Mouse (Mus musculus): Measurements from ENCODE around the gene Catsperg1. TPM values are rescaled to one million over a fixed set of nuclear protein-coding genes. Genes with fewer than 3 reads are reported as not detected.
A peak's percentile ranks its signal among the peaks of the same experiment; 100 is the strongest.

Gene Catsperg1
- polyA plus RNA-seq, 1 experiment from 2014 or later: 0.24 TPM

GRCm38 (mm10) chr7:29180077-29180853, 33.6 kb downstream of the Catsperg1 start, which contains the start of gene Psmd8:
TSS of gene Psmd8 (minus strand) at chr7:29180701.
- Histone ChIP-seq H3K4me1 (peaks cover 17% of the 10 kb centered on the region), H3K27me3 (replicated peaks; ENCODE audit: low read depth, poor library complexity, severe bottlenecking) (0 out of 2 replicates have a peak, but pooled peaks cover 2% of the 10 kb centered on the region), H3K9me3 (no peaks in the 10 kb centered on the region), H3K36me3 (replicated peaks) (peaks cover 34% of the 10 kb centered on the region), H3K4me3 (peak within 1 kb of the TSS; percentile 78), H3K27ac (replicated peaks) (peak within 1 kb of the TSS; percentile 91)
- under 1% methylated on average over 62 of the region's 62 CpGs for WGBS
- DNase-seq (ENCODE audit: low spot score): peak; percentile 98

DNA sequence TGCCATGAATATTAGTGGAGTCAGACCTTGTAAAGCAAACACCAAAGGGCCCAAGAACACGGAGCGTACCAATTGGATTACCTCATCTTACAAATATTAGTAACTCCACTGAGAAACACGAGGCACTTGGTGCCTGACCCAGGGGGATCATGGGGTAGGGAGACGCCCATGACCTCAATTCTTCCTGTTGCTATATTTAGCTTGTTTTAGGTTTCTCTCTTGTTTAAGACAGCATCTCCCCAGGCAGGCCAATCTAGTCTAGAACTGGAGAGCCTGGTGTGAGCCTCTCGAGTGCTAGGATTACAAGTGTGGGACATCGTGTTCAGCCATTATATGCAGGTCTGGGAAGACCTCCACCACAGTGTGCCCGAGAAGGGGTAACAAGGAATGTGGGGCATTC, 34.5 kb downstream of the Catsperg1 start:
- Histone ChIP-seq H3K4me3 (peak overlapping the region; percentile 78), H3K4me1 (peaks cover 17% of the 10 kb centered on the region), H3K27ac (replicated peaks) (no peak overlapping the region), H3K9me3 (no peaks in the 10 kb centered on the region), H3K27me3 (replicated peaks; ENCODE audit: low read depth, poor library complexity, severe bottlenecking) (peaks cover 11% of the 10 kb centered on the region), H3K36me3 (replicated peaks) (peaks cover 43% of the 10 kb centered on the region)
- no peak for DNase-seq (ENCODE audit: low spot score)
- 59% methylated on average over 7 of the region's 7 CpGs for WGBS

DNA sequence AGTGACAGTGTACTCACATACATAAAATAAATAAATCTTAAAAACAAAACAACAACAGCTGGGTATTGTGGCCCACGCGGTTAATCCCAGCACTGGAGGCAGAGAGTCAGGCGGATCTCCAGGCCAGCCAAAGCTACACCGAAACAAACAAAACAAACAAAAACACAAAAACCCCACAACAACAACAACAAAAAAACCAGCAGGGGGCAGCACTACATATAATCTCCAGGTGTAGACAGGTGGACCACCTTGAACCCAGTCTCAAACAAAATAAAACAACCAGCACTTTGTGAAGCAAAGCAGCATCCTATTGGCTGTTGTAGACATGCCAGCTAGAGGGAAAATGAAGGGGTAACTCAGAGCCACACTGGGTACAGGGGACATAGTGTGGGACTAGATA, 35.7 kb downstream of the Catsperg1 start:
- WGBS: 89% methylated on average over 4 of the region's 4 CpGs
- no peak overlapping the region for H3K27ac ChIP-seq (replicated peaks)
- H3K9me3 ChIP-seq: no peaks in the 10 kb centered on the region
- peaks cover 23% of the 10 kb centered on the region for H3K27me3 ChIP-seq (replicated peaks; ENCODE audit: low read depth, poor library complexity, severe bottlenecking)
- peaks cover 24% of the 10 kb centered on the region for H3K4me1 ChIP-seq
- peaks cover 55% of the 10 kb centered on the region for H3K36me3 ChIP-seq (replicated peaks)
- H3K4me3 ChIP-seq: no peak overlapping the region
- no peak for DNase-seq (ENCODE audit: low spot score)

DNA sequence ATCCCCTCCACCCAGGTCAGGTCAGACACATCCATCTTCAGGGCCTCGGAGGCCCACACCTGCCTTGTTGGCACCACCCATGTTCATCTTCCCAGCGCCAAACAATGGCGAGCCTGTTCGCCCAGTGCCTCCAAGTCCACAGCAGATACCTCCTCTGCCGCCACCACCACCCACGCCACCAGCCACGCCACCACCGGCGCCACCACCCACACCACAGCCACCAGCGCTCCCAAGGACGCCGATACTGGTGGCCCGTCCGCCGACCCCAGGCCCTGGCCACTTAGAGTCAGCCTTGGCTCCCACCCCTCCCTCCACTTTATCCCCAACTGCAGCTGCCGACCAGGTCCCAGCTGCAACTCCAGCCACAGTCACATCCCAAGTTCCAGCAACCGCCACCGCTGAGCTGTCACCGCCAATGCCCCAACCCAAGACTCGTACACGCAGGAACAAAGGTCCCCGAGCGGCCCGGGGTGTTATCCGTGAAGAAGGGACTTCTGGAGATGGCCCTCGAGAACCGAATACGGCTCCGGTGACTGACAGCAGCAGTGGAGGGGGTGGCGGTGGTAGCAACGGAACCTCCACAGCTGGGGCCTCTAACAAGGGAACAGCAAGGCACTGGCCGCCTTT, 41.3 kb downstream of the Catsperg1 start:
- peak overlapping the region; percentile 84 for H3K4me3 ChIP-seq
- DNase-seq (ENCODE audit: low spot score): peak; percentile 32
- peaks cover 66% of the 10 kb centered on the region for H3K27me3 ChIP-seq (replicated peaks; ENCODE audit: low read depth, poor library complexity, severe bottlenecking)
- H3K27ac ChIP-seq (replicated peaks): no peak overlapping the region
- H3K9me3 ChIP-seq: no peaks in the 10 kb centered on the region
- H3K4me1 ChIP-seq: peaks cover 63% of the 10 kb centered on the region
- peaks cover 49% of the 10 kb centered on the region for H3K36me3 ChIP-seq (replicated peaks)
- WGBS: 35% methylated on average over 32 of the region's 32 CpGs

GRCm38 (mm10) chr7:29171562-29172097, 42.2 kb downstream of the Catsperg1 start:
- peak overlapping the region; percentile 84 for H3K4me3 ChIP-seq
- peaks cover 72% of the 10 kb centered on the region for H3K27me3 ChIP-seq (replicated peaks; ENCODE audit: low read depth, poor library complexity, severe bottlenecking)
- peaks cover 41% of the 10 kb centered on the region for H3K36me3 ChIP-seq (replicated peaks)
- WGBS: 7% methylated on average over 34 of the region's 34 CpGs
- H3K27ac ChIP-seq (replicated peaks): peak overlapping the region; percentile 11; the same call in 1 of the 2 replicates
- H3K4me1 ChIP-seq: peaks cover 65% of the 10 kb centered on the region
- no peaks in the 10 kb centered on the region for H3K9me3 ChIP-seq
- DNase-seq (ENCODE audit: low spot score): peak; percentile 42

DNA sequence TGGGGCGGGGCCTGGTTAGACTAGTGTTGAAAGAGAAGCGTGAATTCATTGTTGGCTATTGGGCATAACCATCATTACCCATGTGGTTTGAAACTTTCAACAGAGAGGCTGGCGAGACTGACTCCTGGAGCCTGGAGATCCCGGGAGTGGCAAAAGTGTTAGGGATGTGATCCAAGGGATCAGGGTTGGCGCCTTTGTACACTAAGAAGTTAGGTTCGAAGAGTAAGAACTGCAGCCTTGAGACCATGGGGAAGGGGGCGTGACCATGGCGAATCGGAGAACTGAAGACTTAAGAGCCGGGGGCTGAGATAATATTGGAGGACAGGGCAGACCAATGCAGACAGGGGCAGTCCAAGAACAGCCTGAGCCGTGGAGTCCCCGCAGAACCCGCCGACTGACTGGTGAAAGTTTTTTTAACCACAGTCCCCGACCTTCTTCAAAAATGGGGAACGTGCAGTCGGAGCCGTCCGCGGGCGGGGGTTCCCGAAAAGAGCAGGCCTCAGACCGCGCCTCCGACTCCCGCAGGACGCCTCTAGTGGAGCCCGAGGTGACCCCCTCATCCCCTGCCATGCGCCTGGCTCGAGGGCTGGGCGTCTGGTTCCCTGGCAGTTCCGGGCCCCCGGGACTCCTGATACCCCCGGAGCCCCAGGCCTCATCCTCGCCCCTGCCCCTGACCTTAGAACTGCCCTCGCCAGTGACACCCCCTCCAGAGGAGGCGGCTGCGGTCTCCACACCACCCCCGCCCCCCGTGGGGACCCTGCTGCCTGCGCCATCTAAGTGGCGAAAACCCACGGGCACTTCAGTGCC, 42.9 kb downstream of the Catsperg1 start:
- peak overlapping the region; percentile 84 for H3K4me3 ChIP-seq
- DNase-seq (ENCODE audit: low spot score): peak; percentile 57
- peaks cover 65% of the 10 kb centered on the region for H3K4me1 ChIP-seq
- peaks cover 76% of the 10 kb centered on the region for H3K27me3 ChIP-seq (replicated peaks; ENCODE audit: low read depth, poor library complexity, severe bottlenecking)
- H3K36me3 ChIP-seq (replicated peaks): peaks cover 39% of the 10 kb centered on the region
- H3K27ac ChIP-seq (replicated peaks): peak overlapping the region; percentile 11; the same call in 1 of the 2 replicates
- WGBS: 2% methylated on average over 43 of the region's 43 CpGs
- no peaks in the 10 kb centered on the region for H3K9me3 ChIP-seq

DNA sequence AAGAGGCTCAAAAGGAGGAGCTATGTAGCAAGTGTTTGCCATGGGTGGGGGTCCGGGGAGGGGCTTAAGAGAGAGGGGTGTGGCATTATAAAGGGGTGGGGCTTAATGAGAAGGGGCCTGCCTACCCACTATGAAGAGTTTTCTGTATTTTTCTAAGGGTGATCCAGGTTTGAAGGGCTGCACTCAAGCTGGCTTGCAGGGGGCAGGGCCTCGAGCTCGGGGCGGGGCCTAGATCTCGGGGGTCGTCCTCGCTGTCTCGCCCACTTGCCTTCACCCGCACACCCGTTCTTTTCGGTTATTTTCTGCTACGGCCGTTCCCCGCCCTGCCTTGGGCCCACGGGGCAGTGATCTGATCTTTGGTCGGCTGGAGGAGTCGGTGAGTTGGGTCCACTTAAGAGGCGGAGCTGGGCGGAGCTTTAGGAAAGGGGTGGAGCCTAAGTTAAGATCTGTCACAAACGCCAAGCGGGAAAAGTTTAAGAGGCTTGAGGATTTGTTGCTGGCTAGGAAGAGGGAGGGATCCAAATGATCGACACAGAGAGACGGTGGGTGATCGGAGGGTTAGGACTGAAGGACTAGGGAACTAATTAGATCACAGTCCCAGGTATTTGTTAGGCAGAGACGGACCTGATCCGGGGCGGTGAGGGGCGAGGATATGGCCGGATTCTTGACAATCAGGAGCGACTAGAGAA, 43.6 kb downstream of the Catsperg1 start, which contains the start of the genes Ggn and Spred3:
TSS of gene Ggn (plus strand) at position 145 of the 689 bp plus-strand sequence.
TSS of gene Spred3 (minus strand) at position 346 of the 689 bp plus-strand sequence.
- Histone ChIP-seq H3K4me1 (peaks cover 65% of the 10 kb centered on the region), H3K27me3 (replicated peaks; ENCODE audit: low read depth, poor library complexity, severe bottlenecking) (peaks cover 74% of the 10 kb centered on the region), H3K36me3 (replicated peaks) (peaks cover 33% of the 10 kb centered on the region), H3K27ac (replicated peaks) (peak within 1 kb of the TSS; percentile 90), H3K4me3 (peak within 1 kb of the TSS; percentile 84), H3K9me3 (no peaks in the 10 kb centered on the region)
- WGBS: under 1% methylated on average over 30 of the region's 30 CpGs
- peak; percentile 71 for DNase-seq (ENCODE audit: low spot score)

DNA sequence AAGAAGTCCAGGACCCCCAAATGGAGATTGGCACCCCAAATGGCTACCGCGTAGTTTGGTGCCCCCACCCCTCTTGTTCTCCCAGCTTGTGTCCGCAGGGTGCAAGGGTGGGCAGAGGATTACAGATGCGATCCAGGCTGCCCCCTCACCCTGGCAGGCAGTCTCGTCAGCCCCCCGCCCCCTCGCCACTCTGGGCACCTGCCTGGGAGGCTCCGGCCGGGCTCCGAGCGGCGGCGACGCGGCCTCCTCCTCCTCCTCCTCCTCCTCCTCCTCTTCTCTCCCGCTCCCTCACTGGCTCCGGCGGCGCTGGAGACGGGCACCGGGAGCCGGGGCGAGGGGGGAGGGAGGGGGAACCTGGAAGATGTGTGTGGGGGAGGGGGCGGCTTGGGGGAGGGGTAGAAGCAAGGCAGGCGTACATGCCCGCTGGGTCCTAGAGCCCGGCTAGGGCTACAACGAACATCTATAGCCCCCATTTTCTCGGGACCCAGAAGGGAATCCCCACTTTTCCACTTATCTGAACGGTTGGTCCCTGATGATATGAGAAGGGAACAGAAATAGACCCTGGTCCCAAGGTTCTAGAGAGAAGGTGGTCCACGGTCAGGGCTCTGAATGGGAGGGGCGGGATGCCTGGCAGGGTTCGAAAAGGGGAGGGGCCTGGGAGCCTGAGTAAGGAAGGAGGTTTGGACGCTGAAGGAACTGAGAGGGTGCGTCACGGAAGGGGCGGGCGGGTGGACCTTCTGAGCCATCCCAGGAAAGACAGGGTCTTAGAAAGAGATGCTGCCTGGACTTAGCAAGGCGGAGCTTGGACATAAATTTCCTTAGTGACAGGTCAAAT, 44.4 kb downstream of the Catsperg1 start:
- Histone ChIP-seq H3K4me1 (peaks cover 65% of the 10 kb centered on the region), H3K9me3 (no peaks in the 10 kb centered on the region), H3K36me3 (replicated peaks) (peaks cover 31% of the 10 kb centered on the region), H3K27ac (replicated peaks) (peak overlapping the region; percentile 90), H3K27me3 (replicated peaks; ENCODE audit: low read depth, poor library complexity, severe bottlenecking) (peaks cover 66% of the 10 kb centered on the region), H3K4me3 (peak overlapping the region; percentile 84)
- DNase-seq (ENCODE audit: low spot score): peak; percentile 90
- WGBS: under 1% methylated on average over 38 of the region's 39 CpGs

- peak; percentile 65 for DNase-seq (ENCODE audit: low spot score)
- H3K27me3 ChIP-seq (replicated peaks; ENCODE audit: low read depth, poor library complexity, severe bottlenecking): peaks cover 60% of the 10 kb centered on the region
- H3K36me3 ChIP-seq (replicated peaks): peaks cover 25% of the 10 kb centered on the region
- H3K9me3 ChIP-seq: no peaks in the 10 kb centered on the region
- peak overlapping the region; percentile 90 for H3K27ac ChIP-seq (replicated peaks)
- H3K4me3 ChIP-seq: peak overlapping the region; percentile 84
- peaks cover 65% of the 10 kb centered on the region for H3K4me1 ChIP-seq
- WGBS: under 1% methylated on average over 14 of the region's 14 CpGs
Observed at GRCm38 (mm10) chr7:29168791-29169230, 45.0 kb downstream of the Catsperg1 start.

GRCm38 (mm10) chr7:29168121-29168695, 45.6 kb downstream of the Catsperg1 start:
- peak overlapping the region; percentile 90 for H3K27ac ChIP-seq (replicated peaks)
- H3K36me3 ChIP-seq (replicated peaks): peaks cover 19% of the 10 kb centered on the region
- peak overlapping the region; percentile 84 for H3K4me3 ChIP-seq
- H3K9me3 ChIP-seq: no peaks in the 10 kb centered on the region
- DNase-seq (ENCODE audit: low spot score): no peak
- peaks cover 64% of the 10 kb centered on the region for H3K4me1 ChIP-seq
- H3K27me3 ChIP-seq (replicated peaks; ENCODE audit: low read depth, poor library complexity, severe bottlenecking): peaks cover 54% of the 10 kb centered on the region
- WGBS: 1% methylated on average over 10 of the region's 10 CpGs

All from embryonic facial prominence, embryonic 10.5 days (tissue).